ENCODE assay signal across 8 mouse cellular contexts in genomic region chr10:62217196-62217595, GRCm38 (mm10). TPM values are rescaled to one million over a fixed set of nuclear protein-coding genes. Genes with fewer than 3 reads are reported as not detected.
DNase-seq lines count a peak whose midpoint lies in the region; ATAC-seq and TF ChIP-seq lines count a peak whose summit lies in the region.
"Had no signal": no experiment of that assay in that cellular context is flagged by ENCODE, and none has a peak within 500 bp of the region (broad histone marks: within the 10 kb centered on the region; RNA-seq: fewer than 3 reads in every experiment).

No protein-coding gene starts in this region.

- TF ChIP-seq CTCF in heart, adult 2 months (IDR thresholded peaks at IDR 0.05), result no peak
- no peak for TF ChIP-seq CTCF in kidney, adult 2 months (conservative IDR thresholded peaks at IDR 0.05; ENCODE audit: insufficient read depth, insufficient read length, low read depth, low read length)

- no peaks in the 10 kb centered on the region for H3K79me2 ChIP-seq in heart, adult 2 months (replicated peaks; ENCODE audit: control insufficient read depth, insufficient read depth, low read length)

- H3K9ac ChIP-seq in heart, adult 2 months (ENCODE audit: low read depth, low read length), result no peak overlapping the region

- DNase-seq in R1 (ENCODE audit: low read depth, low spot score), result peak; percentile 61
- peak; percentile 61 to 70 for DNase-seq in heart, adult 2 months
- DNase-seq in kidney, adult 2 months, result peak; percentile 82
- DNase-seq in lung, postnatal 10 days, result peak; percentile 74
- DNase-seq in cerebellum, postnatal 36 days, result no peak
- DNase-seq in urinary bladder, postnatal 36 days (ENCODE audit: low spot score in 2 of 2), result no peak

- H3K27me3 ChIP-seq in heart, adult 2 months (ENCODE audit: control insufficient read depth, insufficient read depth, low read length), result no peaks in the 10 kb centered on the region
- no peaks in the 10 kb centered on the region for H3K27me3 ChIP-seq in kidney, adult 2 months (replicated peaks; ENCODE audit: control insufficient read depth, insufficient read depth, low read length)

- peak; percentile 82 for TF ChIP-seq EP300 in heart, adult 2 months (IDR thresholded peaks at IDR 0.05; ENCODE audit: insufficient read depth, low read depth, low read length)

- peaks cover 18% of the 10 kb centered on the region for H3K4me1 ChIP-seq in heart, adult 2 months (ENCODE audit: control insufficient read depth, insufficient read depth, low read length)
- peaks cover 21% of the 10 kb centered on the region; the same call in 1 of the 2 replicates for H3K4me1 ChIP-seq in kidney, adult 2 months (ENCODE audit: control insufficient read depth, insufficient read depth, low read length)

- TF ChIP-seq POLR2A in heart, adult 2 months (IDR thresholded peaks at IDR 0.05; ENCODE audit: insufficient read depth, low read depth, low read length), result peak; percentile 46; the same call in 1 of the 2 replicates
- no peak for TF ChIP-seq POLR2A in kidney, adult 2 months (IDR thresholded peaks at IDR 0.05; ENCODE audit: low read depth, low read length)

- no peak for ATAC-seq in megakaryocyte, adult 5-6 weeks (ENCODE audit: poor library complexity, severe bottlenecking)

- 47% methylated on average over 8 of the region's 8 CpGs for WGBS in heart, adult 2 months
- 69% methylated on average over 8 of the region's 8 CpGs for WGBS in kidney, adult 2 months

- H3K36me3 ChIP-seq in heart, adult 2 months (ENCODE audit: control insufficient read depth, insufficient read depth, low read length), result no peaks in the 10 kb centered on the region; the same call in 1 of the 2 replicates
- no peaks in the 10 kb centered on the region for H3K36me3 ChIP-seq in kidney, adult 2 months (ENCODE audit: control insufficient read depth, insufficient read depth, low read length)

- H3K27ac ChIP-seq in heart, adult 2 months, result peak overlapping the region; percentile 84
- peak overlapping the region; percentile 56 for H3K27ac ChIP-seq in kidney, adult 2 months (ENCODE audit: insufficient read depth, low read depth, low read length)
- H3K27ac ChIP-seq: macrophage had no signal

- intact Hi-C loops in heart, adult 2 months (cut with DNase I), result loop anchor here (1.0 kb wide), 1 partner anchor 14 kb away; the partner anchor contains the start of gene Tspan15

- H3K4me3 ChIP-seq in heart, adult 2 months, result no peak overlapping the region
- H3K4me3 ChIP-seq in kidney, adult 2 months (ENCODE audit: insufficient read depth, low read depth, low read length), result no peak overlapping the region

RNA-seq across cellular contexts. Expression of gene Tspan15, which starts 13.9 kb away (rescaled TPM):
- 1 to 10 TPM; 6.1 to 8.1 TPM for total RNA-seq in heart, adult 2 months (2021)
- polyA plus RNA-seq in heart, adult 2 months (2012; rRNA removed), result 17.7 and 19.1 TPM in 2 replicates
- polyA plus RNA-seq in kidney, adult 2 months (2012; rRNA removed), result 38.8 and 52.7 TPM in 2 replicates
- 0.20 and 0.80 TPM in 2 replicates for total RNA-seq in megakaryocyte, adult 5-6 weeks (2015)
- 0.18 and 0.24 TPM in 2 replicates for total RNA-seq in megakaryocyte, adult 5-6 weeks (2017)
- polyA plus RNA-seq: macrophage had no signal

RNA-seq across cellular contexts. Expression of gene Tacr2, which starts 35.0 kb away (rescaled TPM):
- total RNA-seq in heart, adult 2 months (2021), result not detected
- not detected in 2 replicates for polyA plus RNA-seq in heart, adult 2 months (2012; rRNA removed)
- 0.58 TPM in 1 of 2 replicates, not detected in the other for polyA plus RNA-seq in kidney, adult 2 months (2012; rRNA removed)
- total RNA-seq in megakaryocyte, adult 5-6 weeks (2015), result not detected in 2 replicates
- not detected in 2 replicates for total RNA-seq in megakaryocyte, adult 5-6 weeks (2017)
- polyA plus RNA-seq: macrophage had no signal

Comparison
In these comparisons a context has a peak if more than half of its experiments do, and no peak if none do; other contexts are left out.
1. DNase-seq: peak in R1 (single experiment), heart, adult 2 months (2 of 2), kidney, adult 2 months (single experiment) and lung, postnatal 10 days (single experiment); none in cerebellum, postnatal 36 days (0 of 2) and urinary bladder, postnatal 36 days (0 of 2).